In genomic region chr12:27496826-27497557, GRCm38 (mm10) we compare ENCODE assay signal across 25 mouse cellular contexts.
DNase-seq lines count a peak whose midpoint lies in the region; ATAC-seq and TF ChIP-seq lines count a peak whose summit lies in the region.
"Had no signal": no experiment of that assay in that cellular context is flagged by ENCODE, and none has a peak within 500 bp of the region (broad histone marks: within the 10 kb centered on the region; RNA-seq: fewer than 3 reads in every experiment).

No protein-coding gene starts in this region.

- ATAC-seq in forebrain, embryonic 12.5 days (ENCODE audit: low FRiP score), result no peak
- no peak for ATAC-seq in forebrain, embryonic 16.5 days
- ATAC-seq in intestine, embryonic 15.5 days, result peak; percentile 58
- no peak for ATAC-seq in intestine, postnatal 0 days
- ATAC-seq in midbrain, embryonic 12.5 days (ENCODE audit: low FRiP score, low read depth), result peak; percentile 70
- 0 out of 2 replicates have a peak, but pooled peaks have one; percentile 3 for ATAC-seq in stomach, embryonic 16.5 days (ENCODE audit: insufficient read depth, low FRiP score)
- ATAC-seq in granulocyte monocyte progenitor cell, adult 5-6 weeks (replicated peaks; ENCODE audit: poor library complexity, severe bottlenecking), result no peak
- ATAC-seq: activated CD4-positive, CD25-positive, alpha-beta regulatory T cell, adult 4 months; CD4-positive, CD25-positive, alpha-beta regulatory T cell, adult 4 months; inflammation-experienced regulatory T-cells, adult 6 months; liver, postnatal 0 days; Patski had no signal

- DNase-seq in cerebellum, adult 9-10 months, result no peak
- DNase-seq: adrenal gland, postnatal 36 days; cerebellum, adult 18-20 months; cerebellum, postnatal 36 days; gastrocnemius, adult 2 months; kidney, postnatal 4 days; layer of hippocampus, adult 9-11 months; left cerebral cortex, postnatal 4 days; liver, postnatal 0 days; lung, postnatal 10 days; right cerebral cortex, postnatal 25 days; thymus, postnatal 14 days had no signal

- WGBS in forebrain, embryonic 12.5 days, result 22% methylated on average over 6 of the region's 6 CpGs
- WGBS in forebrain, embryonic 16.5 days, result 24% methylated on average over 6 of the region's 6 CpGs
- 40% methylated on average over 6 of the region's 6 CpGs for WGBS in intestine, embryonic 15.5 days
- 29% methylated on average over 6 of the region's 6 CpGs for WGBS in intestine, postnatal 0 days
- 12% methylated on average over 6 of the region's 6 CpGs for WGBS in midbrain, embryonic 12.5 days
- WGBS in stomach, embryonic 16.5 days, result 48% methylated on average over 6 of the region's 6 CpGs

- no peak overlapping the region for H3K9ac ChIP-seq in forebrain, embryonic 12.5 days
- H3K9ac ChIP-seq in forebrain, embryonic 16.5 days (replicated peaks; ENCODE audit: low read depth, low read length), result no peak overlapping the region
- H3K9ac ChIP-seq in intestine, embryonic 15.5 days, result no peak overlapping the region
- H3K9ac ChIP-seq in intestine, postnatal 0 days (ENCODE audit: low read depth, low read length), result no peak overlapping the region
- H3K9ac ChIP-seq in midbrain, embryonic 12.5 days (replicated peaks), result no peak overlapping the region
- no peak overlapping the region for H3K9ac ChIP-seq in stomach, embryonic 16.5 days (ENCODE audit: low read length)
- H3K9ac ChIP-seq: heart, embryonic 13.5 days; liver, postnatal 0 days had no signal

- TF ChIP-seq CTCF in intestine, postnatal 0 days (IDR thresholded peaks at IDR 0.05; ENCODE audit: low read depth), result no peak

- H3K4me1 ChIP-seq in forebrain, embryonic 12.5 days, result peaks cover 44% of the 10 kb centered on the region
- peaks cover 15% of the 10 kb centered on the region for H3K4me1 ChIP-seq in forebrain, embryonic 16.5 days (replicated peaks; ENCODE audit: control insufficient read depth, insufficient read depth, low read length)
- peaks cover 13% of the 10 kb centered on the region; the same call in 1 of the 2 replicates for H3K4me1 ChIP-seq in intestine, embryonic 15.5 days (replicated peaks)
- H3K4me1 ChIP-seq in intestine, postnatal 0 days (replicated peaks; ENCODE audit: control insufficient read depth, insufficient read depth, low read length), result 0 out of 2 replicates have a peak, but pooled peaks cover 2% of the 10 kb centered on the region
- peaks cover 32% of the 10 kb centered on the region for H3K4me1 ChIP-seq in midbrain, embryonic 12.5 days
- H3K4me1 ChIP-seq in stomach, embryonic 16.5 days (ENCODE audit: control insufficient read depth, insufficient read depth, low read length), result peaks cover 5% of the 10 kb centered on the region; the same call in 1 of the 2 replicates

- H3K27ac ChIP-seq in forebrain, embryonic 12.5 days, result peak overlapping the region; percentile 46; the same call in 1 of the 2 replicates
- H3K27ac ChIP-seq in forebrain, embryonic 16.5 days (ENCODE audit: low read length), result no peak overlapping the region
- no peak overlapping the region; the same call in 1 of the 2 replicates for H3K27ac ChIP-seq in intestine, embryonic 15.5 days
- H3K27ac ChIP-seq in intestine, postnatal 0 days (ENCODE audit: low read depth, low read length), result no peak overlapping the region
- peak overlapping the region; percentile 84 for H3K27ac ChIP-seq in midbrain, embryonic 12.5 days (replicated peaks)
- H3K27ac ChIP-seq in stomach, embryonic 16.5 days (ENCODE audit: low read length), result no peak overlapping the region
- H3K27ac ChIP-seq: gastrocnemius, adult 2 months; heart, embryonic 13.5 days; left cerebral cortex, adult 2 months had no signal

- H3K9me3 ChIP-seq in forebrain, embryonic 12.5 days, result no peaks in the 10 kb centered on the region
- no peaks in the 10 kb centered on the region for H3K9me3 ChIP-seq in forebrain, embryonic 16.5 days (ENCODE audit: control insufficient read depth, low read length)
- no peaks in the 10 kb centered on the region for H3K9me3 ChIP-seq in intestine, embryonic 15.5 days
- no peaks in the 10 kb centered on the region for H3K9me3 ChIP-seq in intestine, postnatal 0 days (ENCODE audit: control insufficient read depth)
- H3K9me3 ChIP-seq in midbrain, embryonic 12.5 days, result no peaks in the 10 kb centered on the region
- no peaks in the 10 kb centered on the region for H3K9me3 ChIP-seq in stomach, embryonic 16.5 days (replicated peaks; ENCODE audit: control insufficient read depth, low read length)
- H3K9me3 ChIP-seq: heart, embryonic 13.5 days had no signal

- no peak overlapping the region for H3K4me2 ChIP-seq in forebrain, embryonic 12.5 days
- H3K4me2 ChIP-seq in forebrain, embryonic 16.5 days (ENCODE audit: low read length), result no peak overlapping the region
- no peak overlapping the region for H3K4me2 ChIP-seq in intestine, embryonic 15.5 days (replicated peaks)
- H3K4me2 ChIP-seq in intestine, postnatal 0 days (replicated peaks; ENCODE audit: low read depth), result no peak overlapping the region
- H3K4me2 ChIP-seq in midbrain, embryonic 12.5 days (replicated peaks), result peak overlapping the region; percentile 8
- no peak overlapping the region for H3K4me2 ChIP-seq in stomach, embryonic 16.5 days (ENCODE audit: low read depth, low read length)
- H3K4me2 ChIP-seq: heart, embryonic 13.5 days had no signal

- H3K27me3 ChIP-seq in forebrain, embryonic 12.5 days, result 0 out of 2 replicates have a peak, but pooled peaks cover 4% of the 10 kb centered on the region
- no peaks in the 10 kb centered on the region for H3K27me3 ChIP-seq in forebrain, embryonic 16.5 days (replicated peaks; ENCODE audit: control insufficient read depth, insufficient read depth, low read length)
- no peaks in the 10 kb centered on the region for H3K27me3 ChIP-seq in intestine, embryonic 15.5 days (replicated peaks)
- H3K27me3 ChIP-seq in intestine, postnatal 0 days (replicated peaks; ENCODE audit: control insufficient read depth, insufficient read depth, low read length), result no peaks in the 10 kb centered on the region
- H3K27me3 ChIP-seq in midbrain, embryonic 12.5 days, result no peaks in the 10 kb centered on the region
- H3K27me3 ChIP-seq in stomach, embryonic 16.5 days (ENCODE audit: control insufficient read depth, insufficient read depth, low read length), result no peaks in the 10 kb centered on the region
- H3K27me3 ChIP-seq: heart, embryonic 13.5 days; Patski had no signal

- H3K36me3 ChIP-seq in forebrain, embryonic 12.5 days (replicated peaks), result no peaks in the 10 kb centered on the region
- H3K36me3 ChIP-seq in forebrain, embryonic 16.5 days (ENCODE audit: control insufficient read depth, insufficient read depth), result no peaks in the 10 kb centered on the region
- no peaks in the 10 kb centered on the region for H3K36me3 ChIP-seq in intestine, embryonic 15.5 days
- H3K36me3 ChIP-seq in intestine, postnatal 0 days (ENCODE audit: control insufficient read depth, insufficient read depth), result no peaks in the 10 kb centered on the region
- H3K36me3 ChIP-seq in midbrain, embryonic 12.5 days, result no peaks in the 10 kb centered on the region
- H3K36me3 ChIP-seq in stomach, embryonic 16.5 days (ENCODE audit: control insufficient read depth, insufficient read depth, low read length), result no peaks in the 10 kb centered on the region
- H3K36me3 ChIP-seq: heart, embryonic 13.5 days had no signal

- H3K4me3 ChIP-seq in forebrain, embryonic 12.5 days (replicated peaks), result no peak overlapping the region
- no peak overlapping the region for H3K4me3 ChIP-seq in forebrain, embryonic 16.5 days (replicated peaks; ENCODE audit: low read length)
- no peak overlapping the region for H3K4me3 ChIP-seq in intestine, embryonic 15.5 days (replicated peaks)
- H3K4me3 ChIP-seq in intestine, postnatal 0 days (ENCODE audit: low read depth, low read length), result no peak overlapping the region
- H3K4me3 ChIP-seq in midbrain, embryonic 12.5 days, result no peak overlapping the region
- H3K4me3 ChIP-seq in stomach, embryonic 16.5 days (replicated peaks; ENCODE audit: low read length), result no peak overlapping the region
- H3K4me3 ChIP-seq: gastrocnemius, adult 2 months; heart, embryonic 13.5 days; left cerebral cortex, adult 2 months had no signal

Comparison
In these comparisons a context has a peak if more than half of its experiments do, and no peak if none do; other contexts are left out.
1. ATAC-seq: peak in intestine, embryonic 15.5 days (single experiment), midbrain, embryonic 12.5 days (single experiment) and stomach, embryonic 16.5 days (single experiment); none in forebrain, embryonic 12.5 days (single experiment), forebrain, embryonic 16.5 days (single experiment), intestine, postnatal 0 days (single experiment) and granulocyte monocyte progenitor cell, adult 5-6 weeks (single experiment).
2. H3K27ac ChIP-seq: peak in forebrain, embryonic 12.5 days (single experiment) and midbrain, embryonic 12.5 days (single experiment); none in forebrain, embryonic 16.5 days (single experiment), intestine, embryonic 15.5 days (single experiment), intestine, postnatal 0 days (single experiment) and stomach, embryonic 16.5 days (single experiment).